Mouse (Mus musculus): Measurements from ENCODE around the gene Phactr2.
"Not testable (repeated sequence)": the region's sequence is repeated elsewhere in the genome, so short reads cannot be mapped to it uniquely, and the experiment has no call there.

DNA sequence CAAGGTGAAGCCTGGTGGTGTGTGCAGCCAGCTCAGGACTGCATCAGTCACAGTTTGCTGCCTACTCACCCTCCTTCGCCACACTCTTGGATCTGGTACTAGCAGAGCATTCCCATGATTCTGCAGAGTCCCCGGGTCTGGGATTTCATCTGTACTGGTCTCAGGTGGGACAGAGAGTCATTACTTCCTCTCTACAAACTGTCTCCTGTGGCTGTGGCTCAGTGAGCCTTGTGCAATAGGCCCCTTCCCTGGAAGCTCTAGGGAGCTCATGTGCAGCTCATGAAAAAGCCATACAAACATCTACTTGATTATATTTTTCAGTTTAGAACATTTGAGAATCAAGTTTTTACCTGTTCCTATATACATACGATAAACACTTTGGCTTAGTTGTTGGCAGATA lies 9.9 kb downstream of the Phactr2 start:
- TF ChIP-seq CTCF (IDR thresholded peaks at IDR 0.05; ENCODE audit: low read depth, low read length); POLR2A (IDR thresholded peaks at IDR 0.05; ENCODE audit: insufficient read depth, low read length): not testable (repeated sequence)

Measured in ES-Bruce4 (cell line).